Mouse (Mus musculus) kidney, embryonic 14.5 days (tissue): Measurements from ENCODE around the gene Cotl1. TPM values are rescaled to one million over a fixed set of nuclear protein-coding genes. Genes with fewer than 3 reads are reported as not detected.

Experiments
- ATAC-seq: fragments of 200-750 bp; cut with Nextera tagmentation; 2 replicates; pipeline ENCODE4 v1.8.0; 2017; ENCODE audit warnings: moderate number of reproducible peaks, mild to moderate bottlenecking, moderate TSS enrichment, moderate library complexity; ENCODE audit not compliant: low FRiP score, low TSS enrichment
- H3K27ac ChIP-seq: fragments of 300-500 bp; sonication (generic); 2 replicates; pipeline ENCODE4 v1.5.1; 2014; ENCODE audit warnings: low read depth, mild to moderate bottlenecking, low read length, moderate library complexity, mixed read lengths
- H3K27me3 ChIP-seq: fragments of 300-500 bp; sonication (generic); 2 replicates; pipeline ENCODE4 v1.6.1; 2014; ENCODE audit warnings: mild to moderate bottlenecking, low read length; ENCODE audit not compliant: control insufficient read depth, insufficient read depth
- H3K36me3 ChIP-seq: fragments of 300-500 bp; sonication (generic); 2 replicates; pipeline ENCODE4 v1.6.1; 2014; ENCODE audit warnings: low read length, mixed read lengths; ENCODE audit not compliant: control insufficient read depth, insufficient read depth
- H3K4me1 ChIP-seq: fragments of 300-500 bp; sonication (generic); 2 replicates; pipeline ENCODE4 v1.6.1; 2014; ENCODE audit warnings: low read length, mixed read lengths; ENCODE audit not compliant: control insufficient read depth, insufficient read depth
- H3K4me2 ChIP-seq: fragments of 300-500 bp; sonication (generic); replicated peaks from 2 replicates; pipeline ENCODE4 v1.6.1; 2014; ENCODE audit warnings: low read depth, mild to moderate bottlenecking, low read length
- H3K4me3 ChIP-seq: fragments of 300-500 bp; sonication (generic); 2 replicates; pipeline ENCODE4 v1.5.1; 2014; ENCODE audit warnings: mild to moderate bottlenecking, low read length
- H3K9ac ChIP-seq: fragments of 300-500 bp; sonication (generic); 2 replicates; pipeline ENCODE4 v1.6.1; 2014; ENCODE audit warnings: low read depth, mild to moderate bottlenecking, low read length, moderate library complexity
- H3K9me3 ChIP-seq: fragments of 300-500 bp; sonication (generic); 2 replicates; pipeline ENCODE4 v1.6.1; 2016; ENCODE audit warnings: low read length; ENCODE audit not compliant: control insufficient read depth
- WGBS: fragments of 180-500 bp; shearing (Covaris S2); extraction: QIAGEN DNeasy Blood & Tissue Kit; methylation state at CpG from one replicate; pipeline ENCODE4 v1.1.7; 2014; 5-methylcytosine and 5-hydroxymethylcytosine counted together
- polyA plus RNA-seq: library from polyadenylated mRNA; unstranded; fragments of >200 nt; fragmentation: Nextera tagmentation; extraction: Ambion mirVana; gene quantifications from 2 replicates; pipeline ENCODE4 v1.2.1, GENCODE M21; 2014

The Cotl1 gene
- polyA plus RNA-seq, 1 experiment from 2014 or later = 239 TPM

DNA sequence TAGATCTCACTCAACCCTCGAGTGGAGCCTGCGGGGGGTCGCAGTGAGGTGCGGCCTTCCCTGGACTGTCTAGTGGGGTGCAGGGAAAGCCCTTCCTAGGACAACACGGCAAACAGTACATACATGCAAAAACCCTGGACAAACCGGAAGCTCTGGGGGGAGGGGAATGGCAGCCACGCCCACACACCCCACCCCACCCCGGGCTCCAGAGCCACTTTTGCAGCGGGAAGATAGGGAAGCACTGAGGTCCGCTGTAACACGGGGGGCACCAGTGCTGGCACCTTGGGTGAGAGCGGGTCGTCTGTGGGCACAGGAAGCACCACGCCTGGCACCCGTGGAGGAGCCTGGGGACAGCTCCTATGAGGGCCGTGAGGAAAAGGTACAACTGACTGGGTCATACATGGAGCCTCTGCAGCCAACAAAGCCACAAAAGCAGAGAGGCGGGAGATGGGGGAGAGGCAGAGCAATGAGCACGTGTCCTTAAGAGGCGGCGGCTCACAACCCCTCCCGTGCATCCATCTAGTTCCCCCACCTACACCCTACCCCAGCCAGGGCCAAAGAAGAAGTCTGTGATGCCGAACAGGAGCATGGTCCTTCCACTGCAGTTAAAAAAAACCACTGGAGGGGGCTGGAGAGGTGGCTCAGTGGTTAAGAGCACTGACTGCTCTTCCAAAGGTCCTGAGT is 74.4 kb downstream of the Cotl1 start:
- 78% methylated on average over 22 of the region's 22 CpGs for WGBS
- H3K9me3 ChIP-seq = no peaks in the 10 kb centered on the region
- no peak overlapping the region for H3K4me3 ChIP-seq
- H3K27ac ChIP-seq = no peak overlapping the region
- no peaks in the 10 kb centered on the region for H3K27me3 ChIP-seq
- no peak overlapping the region for H3K4me2 ChIP-seq
- H3K9ac ChIP-seq = no peak overlapping the region
- ATAC-seq = no peak
- H3K36me3 ChIP-seq = peaks cover 9% of the 10 kb centered on the region; the same call in 1 of the 2 replicates
- no peaks in the 10 kb centered on the region for H3K4me1 ChIP-seq

- ATAC-seq = no peak
- H3K4me3 ChIP-seq = no peak overlapping the region
- H3K36me3 ChIP-seq = peaks cover 9% of the 10 kb centered on the region; the same call in 1 of the 2 replicates
- H3K9ac ChIP-seq = no peak overlapping the region
- H3K9me3 ChIP-seq = no peaks in the 10 kb centered on the region
- H3K27me3 ChIP-seq = no peaks in the 10 kb centered on the region
- no peak overlapping the region for H3K27ac ChIP-seq
- no peak overlapping the region for H3K4me2 ChIP-seq
- WGBS = 90% methylated on average over 10 of the region's 10 CpGs
- no peaks in the 10 kb centered on the region for H3K4me1 ChIP-seq
Observed at GRCm38 (mm10) chr8:119765311-119765710, 75.0 kb downstream of the Cotl1 start.

GRCm38 (mm10) chr8:119762226-119763220 is 77.8 kb downstream of the Cotl1 start:
- Histone ChIP-seq H3K36me3 (peaks cover 4% of the 10 kb centered on the region; the same call in 1 of the 2 replicates), H3K4me1 (no peaks in the 10 kb centered on the region), H3K4me2 (no peak overlapping the region), H3K9me3 (no peaks in the 10 kb centered on the region), H3K4me3 (no peak overlapping the region), H3K9ac (no peak overlapping the region), H3K27me3 (no peaks in the 10 kb centered on the region), H3K27ac (no peak overlapping the region)
- 86% methylated on average over 21 of the region's 21 CpGs for WGBS
- ATAC-seq = no peak

GRCm38 (mm10) chr8:119761692-119762091 is 78.7 kb downstream of the Cotl1 start:
- Histone ChIP-seq H3K4me2 (no peak overlapping the region), H3K27me3 (no peaks in the 10 kb centered on the region), H3K9me3 (no peaks in the 10 kb centered on the region), H3K27ac (no peak overlapping the region), H3K36me3 (peaks cover 4% of the 10 kb centered on the region; the same call in 1 of the 2 replicates), H3K4me1 (peaks cover under 1% of the 10 kb centered on the region; the same call in 1 of the 2 replicates), H3K4me3 (no peak overlapping the region), H3K9ac (no peak overlapping the region)
- no peak for ATAC-seq
- WGBS = 96% methylated on average over 11 of the region's 11 CpGs

Other genes starting within 250 kb of the Cotl1 start
- 9.7 and 13.0 TPM in 2 replicates for gene Taf1c, start 235.3 kb downstream of the Cotl1 start, polyA plus RNA-seq
- gene Adad2, start 227.8 kb downstream of the Cotl1 start, polyA plus RNA-seq = 0.29 TPM in 1 of 2 replicates, not detected in the other
- gene Kcng4, start 204.9 kb downstream of the Cotl1 start, polyA plus RNA-seq = 0.22 TPM in 1 of 2 replicates, not detected in the other
- 1.8 and 1.9 TPM in 2 replicates for gene Wfdc1, start 174.2 kb downstream of the Cotl1 start, polyA plus RNA-seq
- gene Atp2c2, start 140.5 kb downstream of the Cotl1 start, polyA plus RNA-seq = 0.97 and 1.2 TPM in 2 replicates
- 6.4 and 13.0 TPM in 2 replicates for gene Tldc1, start 62.1 kb downstream of the Cotl1 start, polyA plus RNA-seq
- 13.3 and 13.8 TPM in 2 replicates for gene Klhl36, start 21.7 kb upstream of the Cotl1 start, polyA plus RNA-seq
- gene Usp10, start 69.8 kb upstream of the Cotl1 start, polyA plus RNA-seq = 91.9 and 156 TPM in 2 replicates
- gene Gm20388, start 70.3 kb upstream of the Cotl1 start, polyA plus RNA-seq = 5.7 TPM in 1 of 2 replicates, not detected in the other
- gene Crispld2, start 151.9 kb upstream of the Cotl1 start, polyA plus RNA-seq = 4.9 and 5.2 TPM in 2 replicates